Mouse (Mus musculus) heart, adult 2 months (tissue): ENCODE measurements around the gene Mybpc1.

Experiments used
- CTCF ChIP-seq: fragments of 200-600 bp; IDR thresholded peaks from 2 replicates; pipeline ENCODE4 v1.8.1; 2022; ENCODE audit warnings: antibody characterized with exemption, mild to moderate bottlenecking, moderate library complexity
- EP300 ChIP-seq: fragments of 200-500 bp; IDR thresholded peaks from 2 replicates; pipeline ENCODE4 v1.6.1; 2011; ENCODE audit warnings: low read depth, low read length, control low read depth; ENCODE audit not compliant: insufficient read depth
- POLR2A ChIP-seq: fragments of 200-500 bp; IDR thresholded peaks from 2 replicates; pipeline ENCODE4 v1.6.1; 2011; ENCODE audit warnings: mild to moderate bottlenecking, low read depth, low read length, control low read depth; ENCODE audit not compliant: insufficient read depth

GRCm38 (mm10) chr10:88494959-88495587, 109.9 kb downstream of the Mybpc1 start:
- TF ChIP-seq CTCF (no peak), POLR2A (no peak), EP300 (no peak)
